Mouse (Mus musculus) lung, adult 2 months (tissue): ENCODE measurements around the gene Entpd3.

Experiments
- CTCF ChIP-seq: fragments of 200-500 bp; IDR thresholded peaks from 2 replicates; pipeline ENCODE4 v1.5.1; 2011; ENCODE audit warnings: mild to moderate bottlenecking, low read length, control low read depth; ENCODE audit not compliant: insufficient read depth
- POLR2A ChIP-seq: fragments of 200-500 bp; IDR thresholded peaks from 2 replicates; pipeline ENCODE4 v1.6.1; 2011; ENCODE audit warnings: low read depth, mild to moderate bottlenecking, control low read depth, low read length, borderline replicate concordance; ENCODE audit errors: extremely low read depth

- no peak for TF ChIP-seq CTCF
- no peak for TF ChIP-seq POLR2A
Measured at GRCm38 (mm10) chr9:120603956-120604355, 64.3 kb downstream of the Entpd3 start.
